Mouse (Mus musculus): ENCODE measurements at regions not wholly inside any gene's neighbourhood (a gene's known extent, or its start where the extent isn't known, plus 50 kb on each side); places are given as distances from the start of the nearest gene placed in this dataset.

DNA sequence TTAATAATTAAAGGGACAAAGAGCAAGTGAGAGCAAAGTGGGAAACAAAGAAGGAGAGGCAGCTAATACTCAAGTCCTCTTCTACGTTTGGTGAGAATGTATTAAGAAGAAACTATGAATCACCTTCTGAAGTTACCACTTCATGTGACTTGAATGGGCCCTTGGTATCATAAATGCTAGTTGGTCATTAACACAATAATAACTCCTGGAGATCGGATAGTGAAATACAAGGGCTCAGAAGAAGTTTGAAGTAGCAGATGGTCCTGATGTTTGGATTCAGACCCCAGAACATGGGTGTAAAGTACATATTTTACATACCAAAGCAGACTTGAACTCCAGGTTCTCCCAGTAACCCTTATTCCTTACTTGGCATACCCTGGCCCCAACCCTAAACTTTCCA is 535.4 kb upstream of the Cntnap5b start:
- no peak for DNase-seq (ENCODE audit: low read depth, low spot score)

DNA sequence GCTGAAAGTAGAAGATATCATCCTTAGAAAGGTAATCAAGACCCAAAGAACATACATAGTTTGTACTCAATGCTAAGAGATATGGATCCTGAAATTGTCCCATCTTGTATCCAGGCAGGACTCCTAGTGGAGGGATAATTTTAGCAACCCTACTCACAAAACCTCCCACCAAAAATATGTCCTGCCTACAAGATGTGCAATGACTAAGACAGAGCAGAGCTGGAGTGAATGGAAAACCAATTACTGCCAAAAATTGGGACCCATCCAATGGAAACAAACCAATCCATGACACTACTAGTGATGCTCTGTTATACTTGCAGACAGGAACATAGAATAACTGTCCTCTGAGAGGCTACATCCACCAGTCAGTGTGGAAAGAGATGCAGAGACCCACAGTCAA is 487.0 kb upstream of the Cntnap5b start:
- DNase-seq (ENCODE audit: low read depth, low spot score) = no peak

DNA sequence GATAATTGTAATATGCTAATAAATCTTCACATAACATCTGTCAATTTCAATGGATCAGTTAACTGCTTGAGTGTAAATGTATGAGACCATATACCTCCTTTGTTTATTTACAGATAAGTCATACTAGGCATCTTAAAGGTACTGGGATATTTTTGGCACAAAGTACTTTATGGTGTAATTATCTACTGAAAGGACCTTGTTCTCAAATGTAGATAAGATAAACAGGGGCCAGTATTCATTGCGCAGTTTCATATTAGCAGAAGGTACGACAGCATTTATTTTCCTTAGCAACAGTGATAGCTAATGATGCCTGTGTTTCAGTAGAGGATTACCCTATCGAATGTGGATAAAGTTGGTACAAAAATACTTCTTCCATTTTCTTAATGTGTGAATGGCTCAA is 484.7 kb upstream of the Cntnap5b start:
- no peak for DNase-seq (ENCODE audit: low read depth, low spot score)

DNA sequence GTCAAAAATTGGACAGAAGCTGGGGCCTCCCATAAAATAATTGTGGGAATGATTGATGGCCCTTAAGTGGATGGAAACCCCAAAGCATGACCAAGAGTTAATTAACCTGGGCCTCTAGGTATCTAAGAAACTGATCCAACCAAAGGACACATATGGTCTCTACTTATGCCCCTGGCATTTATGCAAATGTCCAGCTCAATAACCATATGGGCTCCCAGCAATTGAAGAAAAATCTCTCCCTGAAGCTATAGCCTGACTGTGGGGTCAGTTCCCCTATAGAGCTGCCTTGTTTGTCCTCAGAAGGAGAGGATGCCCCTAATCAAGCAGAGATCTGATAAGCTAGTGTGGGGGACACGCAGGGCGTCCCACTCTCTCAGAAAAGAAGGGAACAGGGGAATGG is 473.4 kb upstream of the Cntnap5b start:
- no peak for DNase-seq (ENCODE audit: low read depth, low spot score)

DNA sequence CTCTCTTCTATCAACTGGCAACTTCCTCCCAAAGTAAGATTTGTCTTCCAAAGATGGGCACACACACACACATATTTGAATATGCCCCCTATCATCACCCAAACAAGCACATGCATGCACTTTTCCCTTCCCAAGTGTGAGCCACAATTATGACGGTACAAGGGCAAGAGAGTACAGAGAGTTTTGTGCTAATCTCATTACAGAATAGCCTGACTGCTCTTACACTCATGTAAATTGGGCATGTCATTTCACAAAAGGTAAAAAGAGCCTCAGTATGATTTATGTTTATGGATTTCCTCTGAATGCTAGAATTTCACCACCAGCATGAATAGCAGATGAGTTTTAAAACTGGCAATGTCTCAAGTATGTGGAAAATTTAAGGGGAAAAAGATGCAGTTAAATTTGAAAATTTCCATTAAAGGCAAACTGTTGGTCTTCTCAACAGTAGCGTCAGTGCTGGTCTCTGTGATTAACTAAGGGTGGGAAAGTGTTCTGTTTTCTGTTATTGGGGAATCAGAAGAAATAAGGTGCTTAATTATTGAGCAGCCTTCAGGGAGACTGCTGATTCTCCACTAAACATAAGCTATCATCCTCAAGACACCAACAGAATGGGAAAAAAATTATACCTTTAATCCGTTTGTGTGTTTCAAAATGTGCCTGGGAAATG is 455.4 kb upstream of the Cntnap5b start:
- DNase-seq (ENCODE audit: low read depth, low spot score) = no peak

DNA sequence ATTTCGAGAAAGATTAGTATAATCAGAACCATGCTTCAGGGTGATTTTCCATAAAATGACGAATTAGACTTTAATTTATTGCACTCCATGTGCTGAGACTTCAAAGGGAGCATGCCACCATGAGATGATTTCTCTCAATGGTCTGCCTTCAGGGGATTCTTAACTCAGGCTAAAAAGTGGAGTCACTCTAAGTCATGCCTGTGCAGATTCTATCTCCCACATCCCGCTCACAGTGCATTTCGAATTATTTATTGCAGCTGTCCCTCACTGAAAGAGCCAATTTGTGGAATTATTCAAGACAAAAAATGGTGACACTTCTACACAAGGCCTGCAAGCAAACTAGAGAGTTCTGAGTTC is 454.9 kb upstream of the Cntnap5b start:
- DNase-seq (ENCODE audit: low read depth, low spot score) = peak; percentile 1

Data from embryo, embryonic 11.5 days (tissue).